Mouse (Mus musculus) mouse embryonic stem cell (cell line): ENCODE measurements around the gene 1700020D05Rik.

Experiments
- in situ Hi-C, 2 experiments: fragments of 300-500 bp; cut with MboI; formaldehyde crosslinking; loops; 1 replicate in 1 of 2; 3 replicates in 1 of 2; pipeline ENCODE4 v1.14.3; 2019 to 2020; ENCODE audit warnings: low sequenced_read_pairs in 2 of 2, low pct_unique_long_range_greater_than_20kb in 1 of 2, mixed read lengths in 1 of 2; ENCODE audit not compliant: unreplicated experiment in 1 of 2

Gene 1700020D05Rik

GRCm38 (mm10) chr19:5503687-5504086 is at the start of gene 1700020D05Rik:
Gene 1700020D05Rik, minus strand, starts transcription at chr19:5503787.
- in situ Hi-C loops = no loop called here

GRCm38 (mm10) chr19:5547471-5548056 is 44.0 kb upstream of the 1700020D05Rik start:
- in situ Hi-C loops = loop anchor here in 1 of 2 experiments (25.0 kb wide), 1 partner anchor 340 kb away; the partner anchor contains the start of genes Frmd8, Slc25a45 and Tigd3

DNA sequence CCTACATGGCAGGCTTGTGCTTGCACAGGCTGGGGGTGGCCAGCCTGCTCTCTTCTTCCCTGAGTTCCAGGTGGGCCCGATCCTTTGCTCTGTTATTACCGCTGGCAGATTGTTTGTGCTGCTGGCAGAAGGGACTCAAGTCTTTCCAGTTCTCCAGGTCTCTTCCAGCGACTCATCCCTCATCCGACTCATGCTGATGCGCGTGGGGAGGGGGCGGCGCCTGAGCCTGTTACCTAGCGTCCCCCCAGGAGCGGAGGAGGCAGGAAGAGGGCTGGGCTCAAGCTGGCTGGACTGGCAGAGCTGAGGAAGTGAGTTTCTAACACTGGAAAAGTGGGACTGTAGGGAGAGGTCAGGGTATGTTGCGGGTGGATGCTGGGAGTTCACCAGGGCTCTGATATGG is 40.4 kb upstream of the 1700020D05Rik start:
- in situ Hi-C loops = loop anchor here in 1 of 2 experiments (25.0 kb wide), 1 partner anchor 343 kb away; the partner anchor contains the start of genes Frmd8, Slc25a45 and Tigd3

- in situ Hi-C loops = loop anchor here in 1 of 2 experiments (25.0 kb wide), 1 partner anchor 344 kb away; the partner anchor contains the start of genes Frmd8, Slc25a45 and Tigd3
These were observed 39.8 kb upstream of the 1700020D05Rik start for GRCm38 (mm10) chr19:5543362-5543761.

GRCm38 (mm10) chr19:5538786-5539185 is 35.2 kb upstream of the 1700020D05Rik start:
- in situ Hi-C loops = loop anchor here in 1 of 2 experiments (25.0 kb wide), 1 partner anchor 349 kb away; the partner anchor contains the start of genes Frmd8, Slc25a45 and Tigd3

- in situ Hi-C loops = loop anchor here in 1 of 2 experiments (25.0 kb wide), 1 partner anchor 355 kb away; the partner anchor contains the start of genes Frmd8, Slc25a45 and Tigd3
These were observed 28.9 kb upstream of the 1700020D05Rik start for GRCm38 (mm10) chr19:5532520-5532919.

GRCm38 (mm10) chr19:5530138-5530524 is 26.5 kb upstream of the 1700020D05Rik start:
- in situ Hi-C loops = loop anchor here in 1 of 2 experiments (25.0 kb wide), 1 partner anchor 357 kb away; the partner anchor contains the start of genes Frmd8, Slc25a45 and Tigd3

DNA sequence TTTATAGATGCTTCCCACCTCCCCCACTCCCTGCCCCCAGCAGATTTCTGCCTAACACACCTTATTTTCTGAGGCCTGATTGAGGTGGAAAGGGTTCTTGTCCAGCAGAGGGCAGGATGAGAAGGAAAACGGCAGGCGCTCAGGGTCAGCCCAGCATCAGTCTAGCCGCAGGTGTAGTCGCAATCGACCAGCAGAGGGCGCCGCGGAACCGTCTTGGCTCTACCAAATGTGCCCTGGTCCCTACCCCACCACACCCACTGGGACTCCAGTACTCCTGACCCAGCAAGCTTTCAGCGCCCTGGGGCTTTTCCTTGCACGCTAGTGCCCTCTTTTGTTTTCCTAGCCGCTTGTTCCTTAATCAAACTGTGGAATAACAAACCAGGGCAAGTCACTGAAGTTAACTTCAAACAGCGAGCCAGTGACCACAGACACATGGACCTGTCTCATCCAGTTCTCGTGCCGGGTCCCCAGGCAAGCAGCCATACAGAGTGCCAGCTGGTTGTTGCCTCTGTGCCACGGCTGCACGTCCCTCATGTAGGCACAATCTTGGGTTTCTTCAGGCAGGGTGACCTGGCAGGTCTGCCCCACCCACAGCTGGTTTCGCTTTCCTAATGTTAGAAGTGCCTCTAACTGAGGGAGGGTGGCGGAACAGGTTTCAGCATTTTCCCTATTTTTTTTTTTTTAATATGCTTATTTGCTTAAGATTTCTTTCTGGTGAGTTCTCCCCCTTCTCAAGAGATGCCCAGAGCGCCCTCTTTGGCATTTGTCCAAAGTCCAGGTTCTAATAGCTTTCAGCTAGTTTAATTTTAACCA is 25.9 kb upstream of the 1700020D05Rik start:
- in situ Hi-C loops = loop anchor here (10.0 to 25.0 kb wide), 2 partner anchors 255 to 358 kb away; partner anchors contain the start of genes Frmd8 (in 1 of the 2), Slc25a45 (in 1 of the 2) and Tigd3 (in 1 of the 2)

GRCm38 (mm10) chr19:5525204-5525603 is 21.6 kb upstream of the 1700020D05Rik start:
- in situ Hi-C loops = loop anchor here (10.0 to 25.0 kb wide), 2 partner anchors 260 to 362 kb away; partner anchors contain the start of genes Frmd8 (in 1 of the 2), Slc25a45 (in 1 of the 2) and Tigd3 (in 1 of the 2)

GRCm38 (mm10) chr19:5518721-5519120 is 15.1 kb upstream of the 1700020D05Rik start:
- in situ Hi-C loops = no loop called here

- in situ Hi-C loops = no loop called here
These were observed 13.4 kb upstream of the 1700020D05Rik start for GRCm38 (mm10) chr19:5516906-5517505.

GRCm38 (mm10) chr19:5515840-5516777 is 12.5 kb upstream of the 1700020D05Rik start:
- in situ Hi-C loops = no loop called here

DNA sequence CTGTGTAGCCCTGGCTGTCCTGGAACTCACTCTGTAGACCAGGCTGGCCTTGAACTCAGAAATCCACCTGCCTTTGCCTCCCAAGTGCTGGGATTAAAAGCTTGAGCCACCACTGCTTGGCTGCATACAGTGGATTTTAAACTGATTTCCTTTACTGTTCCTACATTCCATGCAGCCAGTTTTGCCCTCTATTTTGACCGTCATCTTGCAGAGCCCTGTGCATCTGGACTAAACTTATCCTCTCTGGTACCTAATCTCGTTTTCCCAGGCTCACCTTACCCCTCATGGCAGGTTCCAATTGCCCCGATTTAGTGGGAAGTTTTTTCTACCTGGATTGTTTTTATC is 9.4 kb upstream of the 1700020D05Rik start:
- in situ Hi-C loops = no loop called here

DNA sequence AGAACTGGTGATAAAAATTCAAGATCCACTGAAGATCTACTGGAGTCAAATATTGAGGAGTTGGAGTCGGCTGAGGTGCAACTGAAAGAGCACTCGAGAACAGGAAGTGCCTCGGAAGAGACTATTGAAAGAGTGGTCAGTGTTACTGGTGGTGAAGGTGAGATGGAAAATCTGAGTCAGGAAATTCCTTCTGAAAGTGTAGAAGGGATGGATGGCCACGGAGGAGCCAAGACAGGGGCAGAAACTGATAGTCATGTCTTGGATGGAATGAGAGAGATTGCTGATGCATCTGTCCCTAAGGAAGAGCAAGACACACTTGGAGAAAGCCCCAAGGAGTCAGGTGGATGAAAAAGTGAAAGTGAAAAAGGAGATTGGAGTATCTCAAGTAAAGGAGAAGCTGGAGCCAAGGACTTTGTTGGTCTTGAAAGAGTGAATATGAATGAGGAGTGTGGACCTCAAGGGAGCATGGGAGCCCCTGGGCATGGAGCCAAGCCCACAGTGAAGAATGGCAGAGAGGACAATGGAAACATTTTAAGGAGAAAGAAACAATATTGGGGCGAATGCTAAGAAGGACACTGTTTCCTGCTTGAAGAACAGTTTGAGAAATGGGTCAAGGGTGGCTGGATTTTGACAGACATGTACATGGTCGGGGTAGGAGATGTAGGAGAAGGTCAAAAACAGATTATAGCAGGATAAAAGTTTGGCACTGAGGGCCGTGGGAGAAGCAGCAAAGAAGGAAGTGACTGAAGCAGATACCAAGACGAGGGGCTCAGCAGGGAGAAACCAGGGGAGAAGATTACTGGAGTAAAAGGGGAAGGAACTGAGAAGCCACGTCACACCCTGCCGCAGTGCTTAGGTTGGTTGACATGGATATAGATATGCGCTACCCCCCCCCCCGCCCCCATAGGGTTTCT is 8.8 kb upstream of the 1700020D05Rik start:
- in situ Hi-C loops = no loop called here

- in situ Hi-C loops = no loop called here
These were observed 7.6 kb upstream of the 1700020D05Rik start for GRCm38 (mm10) chr19:5511074-5511632.
